Mouse (Mus musculus): ENCODE data around the gene Igfn1. TPM values are rescaled to one million over a fixed set of nuclear protein-coding genes. Genes with fewer than 3 reads are reported as not detected.

The Igfn1 gene
- polyA plus RNA-seq, 1 experiment, result 0.79 TPM

DNA sequence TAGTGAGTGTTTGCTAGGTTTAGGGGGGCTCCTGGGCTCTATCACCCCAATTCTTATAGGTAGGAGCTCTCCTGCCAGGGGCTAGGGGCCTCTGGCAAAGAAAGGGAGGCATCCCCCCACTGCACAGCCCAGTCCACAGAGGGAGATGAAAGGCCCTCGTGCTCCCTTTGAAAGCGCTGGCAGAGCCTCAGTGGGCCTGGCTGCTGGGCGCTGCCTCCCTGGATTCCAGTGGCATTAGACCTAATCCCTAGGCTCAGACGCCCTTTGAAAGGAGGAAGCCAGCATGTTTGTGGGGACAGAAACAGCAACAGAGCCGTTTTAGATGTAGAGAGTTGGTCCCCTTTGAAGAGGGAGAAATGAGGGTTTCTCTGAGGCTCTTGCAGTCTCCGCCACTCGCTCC is 24.1 kb upstream of the Igfn1 start:
- no peaks in the 10 kb centered on the region for H3K27me3 ChIP-seq (ENCODE audit: control insufficient read depth, insufficient read depth, low read length)
- H3K4me1 ChIP-seq (ENCODE audit: control insufficient read depth, insufficient read depth, low read length), result no peaks in the 10 kb centered on the region
- H3K27ac ChIP-seq (ENCODE audit: control insufficient read depth, insufficient read depth, low read depth, low read length), result no peak overlapping the region
- no peaks in the 10 kb centered on the region for H3K36me3 ChIP-seq (ENCODE audit: control insufficient read depth, insufficient read depth, low read length)
- H3K4me3 ChIP-seq (ENCODE audit: control insufficient read depth, low read depth, low read length), result no peak overlapping the region
- no peak for TF ChIP-seq POLR2A (IDR thresholded peaks at IDR 0.05; ENCODE audit: control insufficient read depth, low read depth, low read length)
- TF ChIP-seq CTCF (IDR thresholded peaks at IDR 0.05; ENCODE audit: control insufficient read depth, insufficient read depth, insufficient replicate concordance, low read depth, low read length), result no peak

DNA sequence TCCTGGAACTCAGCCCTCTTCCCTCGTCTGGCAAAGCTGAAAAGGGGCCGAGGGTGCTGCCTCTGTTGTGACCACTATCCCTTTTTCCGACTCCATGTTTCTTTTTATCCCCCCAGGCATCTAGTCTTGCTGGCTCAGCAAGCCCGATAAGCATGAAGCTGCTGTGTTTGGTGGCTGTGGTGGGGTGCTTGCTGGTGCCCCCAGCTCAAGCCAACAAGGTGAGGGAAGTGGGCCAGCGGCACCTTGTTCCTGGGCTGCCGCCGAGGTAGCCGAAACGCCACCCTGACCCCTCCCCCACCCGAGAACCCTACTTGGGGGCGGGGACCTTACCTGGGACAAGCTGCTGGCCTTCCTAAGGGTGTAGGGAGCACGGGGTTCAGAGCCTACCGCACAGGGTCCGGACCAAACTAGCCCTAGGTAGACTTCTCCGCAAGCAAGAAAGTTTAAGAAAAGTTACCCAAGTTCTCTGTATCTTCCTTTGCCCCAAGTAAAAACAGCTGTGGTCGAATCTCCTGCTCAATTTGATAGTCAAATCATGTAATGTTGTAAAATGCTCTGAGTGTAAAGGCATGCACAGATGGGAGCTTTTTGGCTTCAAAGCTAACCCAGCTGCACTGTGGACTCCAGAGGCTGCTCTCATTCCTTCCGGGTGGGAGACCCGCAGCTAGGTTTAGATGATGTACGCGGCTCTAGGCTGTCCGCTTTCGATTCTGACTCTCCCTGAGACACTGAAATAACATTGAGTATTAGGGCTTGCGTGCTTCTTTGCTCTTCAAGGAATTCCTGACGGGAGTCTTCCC is 12.4 kb upstream of the Igfn1 start:
- peaks cover 11% of the 10 kb centered on the region for H3K4me1 ChIP-seq (ENCODE audit: control insufficient read depth, insufficient read depth, low read length)
- no peak for TF ChIP-seq CTCF (IDR thresholded peaks at IDR 0.05; ENCODE audit: control insufficient read depth, insufficient read depth, insufficient replicate concordance, low read depth, low read length)
- TF ChIP-seq POLR2A (IDR thresholded peaks at IDR 0.05; ENCODE audit: control insufficient read depth, low read depth, low read length), result no peak
- H3K27ac ChIP-seq (ENCODE audit: control insufficient read depth, insufficient read depth, low read depth, low read length), result peak overlapping the region; percentile 28; the same call in 1 of the 2 replicates
- H3K36me3 ChIP-seq (ENCODE audit: control insufficient read depth, insufficient read depth, low read length), result no peaks in the 10 kb centered on the region
- H3K27me3 ChIP-seq (ENCODE audit: control insufficient read depth, insufficient read depth, low read length), result no peaks in the 10 kb centered on the region
- peak overlapping the region; percentile 97 for H3K4me3 ChIP-seq (ENCODE audit: control insufficient read depth, low read depth, low read length)

DNA sequence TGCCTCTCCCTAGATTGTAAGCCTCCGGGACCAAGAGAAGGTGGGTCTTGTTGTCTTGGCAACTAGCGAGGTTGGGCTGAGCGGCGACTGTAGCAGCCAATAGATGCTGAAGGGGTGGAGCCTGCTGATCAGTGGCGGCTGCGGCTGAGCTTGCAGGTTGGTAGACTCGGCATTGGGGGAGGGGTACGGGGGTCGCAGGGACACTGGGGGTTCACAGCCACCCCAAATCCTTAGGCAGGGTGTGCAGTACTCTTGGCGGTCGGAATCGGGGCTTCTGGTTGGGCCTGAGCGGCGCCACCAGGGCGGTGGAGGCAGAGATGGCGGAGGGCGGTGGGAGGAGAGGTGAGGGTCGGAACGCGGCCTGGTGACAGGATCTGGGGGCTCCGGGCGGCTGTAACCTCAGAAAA is 11.8 kb upstream of the Igfn1 start:
- no peaks in the 10 kb centered on the region for H3K27me3 ChIP-seq (ENCODE audit: control insufficient read depth, insufficient read depth, low read length)
- no peaks in the 10 kb centered on the region for H3K36me3 ChIP-seq (ENCODE audit: control insufficient read depth, insufficient read depth, low read length)
- peaks cover 11% of the 10 kb centered on the region for H3K4me1 ChIP-seq (ENCODE audit: control insufficient read depth, insufficient read depth, low read length)
- H3K27ac ChIP-seq (ENCODE audit: control insufficient read depth, insufficient read depth, low read depth, low read length), result peak overlapping the region; percentile 28; the same call in 1 of the 2 replicates
- TF ChIP-seq POLR2A (IDR thresholded peaks at IDR 0.05; ENCODE audit: control insufficient read depth, low read depth, low read length), result peak; percentile 57; the same call in 1 of the 2 replicates
- TF ChIP-seq CTCF (IDR thresholded peaks at IDR 0.05; ENCODE audit: control insufficient read depth, insufficient read depth, insufficient replicate concordance, low read depth, low read length), result no peak
- H3K4me3 ChIP-seq (ENCODE audit: control insufficient read depth, low read depth, low read length), result peak overlapping the region; percentile 97

DNA sequence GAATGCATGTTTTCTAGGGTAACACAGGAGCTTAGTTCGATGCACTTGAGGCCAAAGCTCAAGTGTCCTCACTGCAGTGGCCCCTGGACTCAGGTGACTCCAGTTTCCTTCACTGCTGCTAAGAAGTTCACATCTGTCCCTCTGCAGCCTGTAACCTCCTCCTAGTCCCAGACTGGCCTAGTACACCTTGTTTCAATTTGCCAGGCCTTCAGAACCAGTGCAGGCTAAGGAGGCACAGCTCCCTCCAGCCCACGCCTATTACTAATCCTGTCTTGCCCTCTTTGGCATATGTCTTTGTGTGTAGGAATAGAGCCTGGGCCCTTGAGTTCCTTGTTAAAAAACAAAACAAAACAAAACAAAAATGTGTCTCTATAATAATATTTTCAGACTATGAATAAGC is 11.2 kb upstream of the Igfn1 start:
- no peak overlapping the region for H3K27ac ChIP-seq (ENCODE audit: control insufficient read depth, insufficient read depth, low read depth, low read length)
- H3K4me1 ChIP-seq (ENCODE audit: control insufficient read depth, insufficient read depth, low read length), result peaks cover 11% of the 10 kb centered on the region
- H3K4me3 ChIP-seq (ENCODE audit: control insufficient read depth, low read depth, low read length), result peak overlapping the region; percentile 45
- H3K36me3 ChIP-seq (ENCODE audit: control insufficient read depth, insufficient read depth, low read length), result no peaks in the 10 kb centered on the region
- TF ChIP-seq POLR2A (IDR thresholded peaks at IDR 0.05; ENCODE audit: control insufficient read depth, low read depth, low read length) (no peak), CTCF (IDR thresholded peaks at IDR 0.05; ENCODE audit: control insufficient read depth, insufficient read depth, insufficient replicate concordance, low read depth, low read length) (no peak)
- no peaks in the 10 kb centered on the region for H3K27me3 ChIP-seq (ENCODE audit: control insufficient read depth, insufficient read depth, low read length)

DNA sequence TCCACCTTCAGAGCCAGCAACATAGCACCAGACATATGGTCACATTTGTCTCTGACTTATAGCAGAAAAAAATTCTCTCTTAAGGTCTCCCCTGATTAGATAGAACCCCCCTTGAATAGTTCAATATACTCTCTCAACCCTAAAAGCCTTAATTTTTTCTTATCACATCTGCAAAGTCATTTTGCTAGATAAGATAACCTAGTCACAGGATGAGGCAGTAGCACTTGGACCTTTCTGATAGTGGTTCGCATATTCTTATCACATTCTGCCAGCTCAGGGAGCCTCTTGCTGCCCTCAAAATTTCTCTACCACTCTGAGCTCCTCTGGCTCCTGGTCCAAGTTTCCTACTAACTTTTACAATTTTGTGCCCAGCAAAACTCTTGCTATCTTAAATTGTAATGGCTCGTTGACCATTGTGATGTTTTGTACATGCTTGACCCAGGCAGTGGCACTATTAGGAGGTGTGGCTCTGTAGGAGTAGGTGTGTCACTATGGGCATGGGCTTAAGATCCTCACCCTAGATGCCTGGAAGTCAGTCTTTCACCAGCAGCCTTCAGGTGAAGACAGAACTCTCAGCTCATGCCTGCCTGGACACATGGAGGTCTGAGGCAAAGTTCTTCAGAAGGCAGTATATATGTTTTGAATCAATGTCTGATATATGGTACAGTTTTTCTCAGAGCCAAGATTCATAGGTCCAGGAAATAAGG is 8.8 kb upstream of the Igfn1 start:
- no peak overlapping the region for H3K27ac ChIP-seq (ENCODE audit: control insufficient read depth, insufficient read depth, low read depth, low read length)
- no peak overlapping the region for H3K4me3 ChIP-seq (ENCODE audit: control insufficient read depth, low read depth, low read length)
- TF ChIP-seq CTCF (IDR thresholded peaks at IDR 0.05; ENCODE audit: control insufficient read depth, insufficient read depth, insufficient replicate concordance, low read depth, low read length) (no peak), POLR2A (IDR thresholded peaks at IDR 0.05; ENCODE audit: control insufficient read depth, low read depth, low read length) (no peak)
- H3K36me3 ChIP-seq (ENCODE audit: control insufficient read depth, insufficient read depth, low read length), result no peaks in the 10 kb centered on the region
- H3K4me1 ChIP-seq (ENCODE audit: control insufficient read depth, insufficient read depth, low read length), result peaks cover 11% of the 10 kb centered on the region
- H3K27me3 ChIP-seq (ENCODE audit: control insufficient read depth, insufficient read depth, low read length), result no peaks in the 10 kb centered on the region

DNA sequence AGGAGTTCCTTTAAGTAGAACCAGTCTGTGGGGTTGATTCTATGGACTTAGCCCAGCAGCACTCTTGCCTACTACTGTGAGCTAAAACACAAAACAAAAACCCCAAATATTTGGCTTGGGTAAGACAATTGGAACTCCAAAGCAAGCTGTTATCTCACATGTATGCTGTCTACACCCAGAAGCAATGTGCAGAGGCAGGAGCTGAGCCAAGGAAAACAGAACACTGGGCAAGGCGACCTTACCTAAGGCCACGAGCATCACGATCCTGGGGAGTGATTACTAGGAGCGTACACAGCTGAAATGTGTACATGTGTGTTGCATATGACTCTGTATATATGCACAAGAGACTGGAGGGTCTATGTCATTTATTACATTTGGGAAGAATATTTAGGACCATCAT is 7.4 kb upstream of the Igfn1 start:
- TF ChIP-seq POLR2A (IDR thresholded peaks at IDR 0.05; ENCODE audit: control insufficient read depth, low read depth, low read length) (no peak), CTCF (IDR thresholded peaks at IDR 0.05; ENCODE audit: control insufficient read depth, insufficient read depth, insufficient replicate concordance, low read depth, low read length) (no peak)
- Histone ChIP-seq H3K4me1 (ENCODE audit: control insufficient read depth, insufficient read depth, low read length) (peaks cover 7% of the 10 kb centered on the region), H3K27ac (ENCODE audit: control insufficient read depth, insufficient read depth, low read depth, low read length) (no peak overlapping the region), H3K4me3 (ENCODE audit: control insufficient read depth, low read depth, low read length) (no peak overlapping the region), H3K36me3 (ENCODE audit: control insufficient read depth, insufficient read depth, low read length) (no peaks in the 10 kb centered on the region), H3K27me3 (ENCODE audit: control insufficient read depth, insufficient read depth, low read length) (no peaks in the 10 kb centered on the region)

DNA sequence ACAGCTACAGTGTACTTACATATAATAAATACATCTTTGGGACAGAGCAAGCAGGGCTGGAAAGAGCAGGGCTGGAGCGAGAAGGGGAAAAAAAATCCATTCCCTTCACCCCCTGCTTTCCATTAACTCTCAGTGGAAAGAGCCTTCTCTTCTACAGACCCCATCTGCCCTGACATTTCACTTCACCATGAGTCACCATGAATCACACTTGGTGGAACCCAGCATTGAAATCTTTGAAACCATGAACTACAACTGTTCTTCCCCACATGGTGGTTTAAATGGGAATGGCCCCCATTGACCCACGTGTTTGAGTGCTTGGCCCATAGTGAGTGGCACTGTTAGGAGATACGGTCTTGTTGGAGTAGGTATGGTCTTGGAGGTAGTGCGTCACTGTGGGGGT is 4.1 kb upstream of the Igfn1 start:
- Histone ChIP-seq H3K27ac (ENCODE audit: control insufficient read depth, insufficient read depth, low read depth, low read length) (no peak overlapping the region), H3K36me3 (ENCODE audit: control insufficient read depth, insufficient read depth, low read length) (no peaks in the 10 kb centered on the region), H3K4me3 (ENCODE audit: control insufficient read depth, low read depth, low read length) (no peak overlapping the region), H3K27me3 (ENCODE audit: control insufficient read depth, insufficient read depth, low read length) (no peaks in the 10 kb centered on the region), H3K4me1 (ENCODE audit: control insufficient read depth, insufficient read depth, low read length) (peaks cover 6% of the 10 kb centered on the region)
- TF ChIP-seq POLR2A (IDR thresholded peaks at IDR 0.05; ENCODE audit: control insufficient read depth, low read depth, low read length) (no peak), CTCF (IDR thresholded peaks at IDR 0.05; ENCODE audit: control insufficient read depth, insufficient read depth, insufficient replicate concordance, low read depth, low read length) (no peak)

All from testis, adult 2 months (tissue).